Mouse (Mus musculus): Measurements from ENCODE around the gene Osbpl2.

DNA sequence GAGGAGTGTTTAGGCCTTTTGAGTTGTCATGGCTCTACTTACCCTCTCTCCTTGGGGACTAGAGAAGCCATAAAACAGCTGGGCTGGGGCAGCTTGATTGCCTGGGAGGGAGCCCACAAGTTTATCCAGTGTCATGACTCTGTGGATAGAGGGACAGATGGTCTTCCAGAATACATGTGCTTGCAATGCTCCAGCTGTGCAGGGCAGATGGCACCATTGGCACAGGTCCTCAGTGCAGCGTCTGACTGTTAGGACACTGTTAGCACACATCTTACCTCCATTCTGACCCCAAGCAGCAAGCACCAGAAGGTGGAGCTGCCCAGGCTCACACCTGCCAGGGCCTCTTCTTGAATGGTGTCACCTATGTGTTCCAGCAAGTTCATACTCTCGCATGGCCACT lies 46.7 kb downstream of the Osbpl2 start:
- TF ChIP-seq CTCF (IDR thresholded peaks at IDR 0.05; ENCODE audit: borderline replicate concordance, insufficient read depth, low read depth, low read length) (no peak), POLR2A (IDR thresholded peaks at IDR 0.05; ENCODE audit: borderline replicate concordance, insufficient read depth, low read length) (no peak)

Measured in cerebellum, adult 2 months (tissue).